In genomic region chr5:24960791-24961190, GRCm38 (mm10) we compare ENCODE assay signal across 11 mouse cellular contexts.
DNase-seq lines count a peak whose midpoint lies in the region; ATAC-seq lines count a peak whose summit lies in the region.
"Had no signal": no experiment of that assay in that cellular context is flagged by ENCODE, and none has a peak within 500 bp of the region (broad histone marks: within the 10 kb centered on the region; RNA-seq: fewer than 3 reads in every experiment).

No protein-coding gene starts in this region.

- no peaks in the 10 kb centered on the region for H3K27me3 ChIP-seq in embryonic facial prominence, embryonic 10.5 days (replicated peaks; ENCODE audit: low read depth, poor library complexity, severe bottlenecking)
- peaks cover 26% of the 10 kb centered on the region for H3K27me3 ChIP-seq in liver, embryonic 12.5 days (replicated peaks)
- H3K27me3 ChIP-seq: embryonic facial prominence, embryonic 15.5 days; limb, embryonic 13.5 days had no signal

- intact Hi-C loops in heart, postnatal 36 days (cut with DNase I), result no loop called here

- H3K27ac ChIP-seq in embryonic facial prominence, embryonic 10.5 days (replicated peaks), result no peak overlapping the region
- no peak overlapping the region for H3K27ac ChIP-seq in liver, embryonic 12.5 days
- H3K27ac ChIP-seq: embryonic facial prominence, embryonic 15.5 days; limb, embryonic 13.5 days had no signal

- no peak overlapping the region for H3K4me2 ChIP-seq in liver, embryonic 12.5 days
- H3K4me2 ChIP-seq: embryonic facial prominence, embryonic 15.5 days; limb, embryonic 13.5 days had no signal

- H3K9ac ChIP-seq in liver, embryonic 12.5 days, result no peak overlapping the region
- H3K9ac ChIP-seq: embryonic facial prominence, embryonic 15.5 days; limb, embryonic 13.5 days had no signal

- peaks cover 1% of the 10 kb centered on the region; the same call in 1 of the 2 replicates for H3K4me1 ChIP-seq in embryonic facial prominence, embryonic 10.5 days
- H3K4me1 ChIP-seq in liver, embryonic 12.5 days, result no peaks in the 10 kb centered on the region
- H3K4me1 ChIP-seq: embryonic facial prominence, embryonic 15.5 days; limb, embryonic 13.5 days had no signal

- peak; percentile 52 to 58 for DNase-seq in cerebellum, adult 18-20 months
- no peak for DNase-seq in cerebellum, adult 8-10 months
- DNase-seq in ovary, postnatal 36 days (ENCODE audit: low spot score), result peak; percentile 41
- no peak for DNase-seq in ovary, adult 18-20 months (ENCODE audit: low spot score)
- peak; percentile 66 to 73 for DNase-seq in heart, postnatal 36 days
- DNase-seq in right cerebral cortex, postnatal 4 days, result peak; percentile 42
- no peak for DNase-seq in embryonic facial prominence, embryonic 10.5 days (ENCODE audit: low spot score)

- WGBS in embryonic facial prominence, embryonic 10.5 days, result 85% methylated on average over 5 of the region's 5 CpGs
- 81% methylated on average over 5 of the region's 5 CpGs for WGBS in liver, embryonic 12.5 days (ENCODE audit: insufficient replicate concordance)

- ATAC-seq in liver, embryonic 12.5 days, result no peak
- ATAC-seq: activated CD4-positive, CD25-positive, alpha-beta regulatory T cell, adult 4 months had no signal

- no peaks in the 10 kb centered on the region for H3K36me3 ChIP-seq in embryonic facial prominence, embryonic 10.5 days (replicated peaks)
- no peaks in the 10 kb centered on the region for H3K36me3 ChIP-seq in liver, embryonic 12.5 days
- H3K36me3 ChIP-seq: embryonic facial prominence, embryonic 15.5 days; limb, embryonic 13.5 days had no signal

- H3K9me3 ChIP-seq in embryonic facial prominence, embryonic 10.5 days, result no peaks in the 10 kb centered on the region
- H3K9me3 ChIP-seq in liver, embryonic 12.5 days (replicated peaks), result no peaks in the 10 kb centered on the region
- H3K9me3 ChIP-seq: embryonic facial prominence, embryonic 15.5 days; limb, embryonic 13.5 days had no signal

- H3K4me3 ChIP-seq in embryonic facial prominence, embryonic 10.5 days, result no peak overlapping the region
- no peak overlapping the region for H3K4me3 ChIP-seq in liver, embryonic 12.5 days
- H3K4me3 ChIP-seq: embryonic facial prominence, embryonic 15.5 days; limb, embryonic 13.5 days had no signal

Comparison
In these comparisons a context has a peak if more than half of its experiments do, and no peak if none do; other contexts are left out.
1. DNase-seq: peak in cerebellum, adult 18-20 months (2 of 2), ovary, postnatal 36 days (single experiment), heart, postnatal 36 days (2 of 2) and right cerebral cortex, postnatal 4 days (single experiment); none in cerebellum, adult 8-10 months (single experiment), ovary, adult 18-20 months (single experiment) and embryonic facial prominence, embryonic 10.5 days (single experiment).